Mouse (Mus musculus) ES-E14 (cell line): ENCODE results near the gene Lyzl4.

ENCODE experiments used
- HCFC1 ChIP-seq: IDR thresholded peaks from 2 replicates; pipeline ENCODE4 v1.6.1; 2012; ENCODE audit warnings: low read length, inconsistent platforms, borderline replicate concordance; ENCODE audit not compliant: insufficient read depth
- MAFK ChIP-seq: IDR thresholded peaks from 2 replicates; pipeline ENCODE4 v1.6.1; 2014; ENCODE audit warnings: mild to moderate bottlenecking, low read depth, low read length, inconsistent platforms; ENCODE audit not compliant: insufficient read depth
- ZNF384 ChIP-seq: IDR thresholded peaks from 2 replicates; pipeline ENCODE4 v1.6.1; 2012; ENCODE audit warnings: low read depth, low read length, inconsistent platforms

DNA sequence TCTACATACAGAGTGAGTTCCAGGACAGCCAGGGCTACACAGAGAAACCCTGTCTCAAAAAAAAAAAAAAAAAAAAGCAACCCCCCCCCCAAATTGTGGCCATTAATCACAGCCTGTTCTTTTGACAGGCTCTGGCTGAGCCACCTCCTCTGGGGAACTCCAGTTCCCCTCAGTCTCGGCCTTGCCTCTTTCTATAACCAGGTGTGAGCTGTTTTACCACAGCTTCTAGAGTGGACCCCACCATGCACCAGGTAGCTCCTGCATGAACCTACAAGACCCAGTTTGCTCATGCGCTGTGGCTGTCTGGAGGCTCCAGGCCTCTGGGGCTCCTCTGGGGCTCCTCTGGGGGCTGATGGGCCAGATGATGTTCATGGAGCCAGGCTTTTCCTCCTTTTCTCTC lies 33.7 kb upstream of the Lyzl4 start:
- TF ChIP-seq ZNF384 (no peak), MAFK (no peak), HCFC1 (no peak)
